ENCODE assay signal across 18 mouse cellular contexts in the genomic region with DNA sequence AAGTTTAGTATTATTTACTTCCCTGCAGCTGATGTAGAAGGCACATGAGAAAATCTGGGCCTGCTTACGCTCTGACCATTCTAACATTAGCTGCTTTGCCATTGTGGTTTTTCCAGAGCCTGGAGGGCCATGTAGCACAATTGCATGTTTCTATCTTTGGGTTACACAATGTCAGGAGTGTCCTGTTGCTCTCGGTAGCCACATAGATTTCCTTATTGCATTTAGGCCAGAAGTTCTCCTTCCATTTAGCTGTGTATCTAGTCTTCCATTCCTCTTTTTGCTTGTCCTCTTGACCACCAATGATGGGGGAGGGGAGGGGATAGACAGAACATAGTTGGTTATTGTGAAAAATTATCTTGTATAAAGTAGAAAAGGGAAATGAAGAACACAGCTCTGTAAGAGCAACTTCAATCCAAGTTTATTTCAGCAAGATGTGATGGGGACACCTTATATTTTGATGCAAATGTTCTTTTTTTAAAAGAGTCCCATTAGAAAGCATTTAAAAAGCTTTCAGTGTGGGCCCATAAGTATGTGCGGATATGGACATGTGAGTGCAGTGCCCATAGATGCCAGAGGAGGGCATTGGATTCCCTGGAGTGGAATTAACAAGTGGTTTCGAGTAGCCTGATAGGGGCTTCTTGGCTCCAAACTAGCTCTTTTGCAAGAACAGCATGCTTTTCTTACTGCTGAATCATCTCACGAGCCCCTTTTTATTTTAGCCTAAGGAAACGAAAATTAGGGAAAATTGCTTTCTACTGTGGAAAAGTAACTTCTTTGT. TPM values are rescaled to one million over a fixed set of nuclear protein-coding genes. Genes with fewer than 3 reads are reported as not detected.
A peak's percentile ranks its signal among the peaks of the same experiment; 100 is the strongest.
DNase-seq lines count a peak whose midpoint lies in the region; ATAC-seq and TF ChIP-seq lines count a peak whose summit lies in the region.
"Had no signal": no experiment of that assay in that cellular context is flagged by ENCODE, and none has a peak within 500 bp of the region (broad histone marks: within the 10 kb centered on the region; RNA-seq: fewer than 3 reads in every experiment).

No protein-coding gene starts in this region.

- H3K9me3 ChIP-seq in forebrain, postnatal 0 days (ENCODE audit: low read length) = no peaks in the 10 kb centered on the region
- no peaks in the 10 kb centered on the region for H3K9me3 ChIP-seq in forebrain, embryonic 12.5 days
- no peaks in the 10 kb centered on the region for H3K9me3 ChIP-seq in liver, postnatal 0 days (ENCODE audit: low read length)
- H3K9me3 ChIP-seq in liver, embryonic 12.5 days (replicated peaks) = no peaks in the 10 kb centered on the region
- H3K9me3 ChIP-seq: intestine, embryonic 15.5 days; liver, embryonic 13.5 days; neural tube, embryonic 15.5 days; stomach, embryonic 15.5 days had no signal

- ATAC-seq in forebrain, postnatal 0 days = no peak
- ATAC-seq in forebrain, embryonic 12.5 days (ENCODE audit: low FRiP score) = no peak
- ATAC-seq in liver, postnatal 0 days = no peak
- no peak for ATAC-seq in liver, embryonic 12.5 days
- ATAC-seq: intestine, embryonic 15.5 days had no signal

- no peak for DNase-seq in forebrain, postnatal 0 days
- no peak for DNase-seq in liver, postnatal 0 days
- peak; percentile 46 for DNase-seq in NIH3T3 (ENCODE audit: low read depth)
- DNase-seq in lung, postnatal 36 days = peak; percentile 30
- no peak for DNase-seq in cerebellum, postnatal 36 days
- DNase-seq in left cerebral cortex, postnatal 10 days (ENCODE audit: extremely low spot score in 1 of 2, low spot score in 2 of 2) = no peak
- DNase-seq: adrenal gland, adult 8-10 months; cerebellum, adult 9-10 months; gastrocnemius, postnatal 14 days; kidney, postnatal 25 days; left cerebral cortex, postnatal 4 days; liver, embryonic 13.5 days; spleen, adult 18-20 months had no signal

- no peaks in the 10 kb centered on the region for H3K36me3 ChIP-seq in forebrain, postnatal 0 days (ENCODE audit: insufficient read depth)
- peaks cover 3% of the 10 kb centered on the region; the same call in 1 of the 2 replicates for H3K36me3 ChIP-seq in forebrain, embryonic 12.5 days (replicated peaks)
- H3K36me3 ChIP-seq in liver, postnatal 0 days (replicated peaks; ENCODE audit: insufficient read depth, low read length) = no peaks in the 10 kb centered on the region
- no peaks in the 10 kb centered on the region for H3K36me3 ChIP-seq in liver, embryonic 12.5 days
- H3K36me3 ChIP-seq: intestine, embryonic 15.5 days; liver, embryonic 13.5 days; neural tube, embryonic 15.5 days; stomach, embryonic 15.5 days had no signal

- H3K27me3 ChIP-seq in forebrain, postnatal 0 days (ENCODE audit: insufficient read depth, low read length) = no peaks in the 10 kb centered on the region
- no peaks in the 10 kb centered on the region for H3K27me3 ChIP-seq in forebrain, embryonic 12.5 days
- H3K27me3 ChIP-seq in liver, postnatal 0 days (ENCODE audit: insufficient read depth, low read length) = no peaks in the 10 kb centered on the region
- H3K27me3 ChIP-seq in liver, embryonic 12.5 days (replicated peaks) = no peaks in the 10 kb centered on the region
- H3K27me3 ChIP-seq: intestine, embryonic 15.5 days; liver, embryonic 13.5 days; neural tube, embryonic 15.5 days; stomach, embryonic 15.5 days had no signal

- 82% methylated on average over 6 of the region's 6 CpGs for WGBS in forebrain, postnatal 0 days
- WGBS in forebrain, embryonic 12.5 days = 84% methylated on average over 6 of the region's 6 CpGs
- 70% methylated on average over 6 of the region's 6 CpGs for WGBS in liver, postnatal 0 days (ENCODE audit: insufficient replicate concordance)
- WGBS in liver, embryonic 12.5 days (ENCODE audit: insufficient replicate concordance) = 70% methylated on average over 6 of the region's 6 CpGs

- H3K9ac ChIP-seq in forebrain, postnatal 0 days = no peak overlapping the region
- H3K9ac ChIP-seq in forebrain, embryonic 12.5 days = no peak overlapping the region
- H3K9ac ChIP-seq in liver, postnatal 0 days (replicated peaks) = no peak overlapping the region
- no peak overlapping the region for H3K9ac ChIP-seq in liver, embryonic 12.5 days
- H3K9ac ChIP-seq: intestine, embryonic 15.5 days; liver, embryonic 13.5 days; neural tube, embryonic 15.5 days; stomach, embryonic 15.5 days had no signal

- peak; percentile 36 for TF ChIP-seq CTCF in forebrain, postnatal 0 days (IDR thresholded peaks at IDR 0.05; ENCODE audit: low read depth)
- peak; percentile 41 for TF ChIP-seq CTCF in liver, postnatal 0 days (IDR thresholded peaks at IDR 0.05; ENCODE audit: low read depth)

- no peak for TF ChIP-seq EP300 in liver, postnatal 0 days (IDR thresholded peaks at IDR 0.05; ENCODE audit: low read depth)

- no peaks in the 10 kb centered on the region for H3K4me1 ChIP-seq in forebrain, postnatal 0 days (ENCODE audit: insufficient read depth)
- H3K4me1 ChIP-seq in forebrain, embryonic 12.5 days = peaks cover 7% of the 10 kb centered on the region
- H3K4me1 ChIP-seq in liver, postnatal 0 days (ENCODE audit: insufficient read depth) = no peaks in the 10 kb centered on the region; the same call in none of the 2 replicates
- peaks cover 14% of the 10 kb centered on the region for H3K4me1 ChIP-seq in liver, embryonic 12.5 days
- H3K4me1 ChIP-seq: stomach, embryonic 15.5 days had no signal

- H3K4me2 ChIP-seq in forebrain, postnatal 0 days (ENCODE audit: low read depth) = no peak overlapping the region
- no peak overlapping the region for H3K4me2 ChIP-seq in forebrain, embryonic 12.5 days
- H3K4me2 ChIP-seq in liver, postnatal 0 days (ENCODE audit: low read depth, low read length) = no peak overlapping the region
- H3K4me2 ChIP-seq in liver, embryonic 12.5 days = no peak overlapping the region
- H3K4me2 ChIP-seq: intestine, embryonic 15.5 days; liver, embryonic 13.5 days; neural tube, embryonic 15.5 days; stomach, embryonic 15.5 days had no signal

- no peak overlapping the region for H3K27ac ChIP-seq in forebrain, postnatal 0 days (ENCODE audit: low read depth, low read length)
- H3K27ac ChIP-seq in forebrain, embryonic 12.5 days = no peak overlapping the region
- H3K27ac ChIP-seq in liver, postnatal 0 days (ENCODE audit: low read depth) = no peak overlapping the region
- no peak overlapping the region for H3K27ac ChIP-seq in liver, embryonic 12.5 days
- H3K27ac ChIP-seq: intestine, embryonic 15.5 days; liver, embryonic 13.5 days; neural tube, embryonic 15.5 days; stomach, embryonic 15.5 days had no signal

- intact Hi-C loops in left cerebral cortex, postnatal 10 days (cut with DNase I) = loop anchor here (5.0 to 10.0 kb wide), 2 partner anchors 118 to 340 kb away; no protein-coding TSS in a partner anchor

- no peak overlapping the region for H3K4me3 ChIP-seq in forebrain, postnatal 0 days (ENCODE audit: low read depth, low read length)
- H3K4me3 ChIP-seq in forebrain, embryonic 12.5 days (replicated peaks) = no peak overlapping the region
- H3K4me3 ChIP-seq in liver, postnatal 0 days (ENCODE audit: low read depth, low read length) = no peak overlapping the region
- no peak overlapping the region for H3K4me3 ChIP-seq in liver, embryonic 12.5 days
- H3K4me3 ChIP-seq: intestine, embryonic 15.5 days; liver, embryonic 13.5 days; neural tube, embryonic 15.5 days; stomach, embryonic 15.5 days had no signal

RNA-seq across cellular contexts. Expression of gene Scaf8, which starts 10.4 kb away (rescaled TPM):
- total RNA-seq in forebrain, postnatal 0 days (2014; rRNA removed) = 54.1 and 65.8 TPM in 2 replicates
- polyA plus RNA-seq in forebrain, postnatal 0 days (2015; fragmentation: Nextera tagmentation; extraction: Ambion mirVana) = 12.1 and 15.6 TPM in 2 replicates
- polyA plus RNA-seq in forebrain, embryonic 12.5 days (2016; fragmentation: Nextera tagmentation; extraction: Ambion mirVana) = 27.6 TPM in 2 replicates
- 4.2 and 4.5 TPM in 2 replicates for polyA plus RNA-seq in liver, postnatal 0 days (2015; fragmentation: Nextera tagmentation; extraction: Ambion mirVana)
- polyA plus RNA-seq in liver, embryonic 12.5 days (2016; fragmentation: Nextera tagmentation; extraction: Ambion mirVana) = 15.8 and 17.6 TPM in 2 replicates
- total RNA-seq in left cerebral cortex, postnatal 10 days (2021) = 10 to 100 TPM; 59.9 TPM

Comparison
In these comparisons a context has a peak if more than half of its experiments do, and no peak if none do; other contexts are left out.
1. DNase-seq: peak in NIH3T3 (single experiment) and lung, postnatal 36 days (single experiment); none in forebrain, postnatal 0 days (single experiment), liver, postnatal 0 days (single experiment), cerebellum, postnatal 36 days (0 of 2) and left cerebral cortex, postnatal 10 days (0 of 2).